Mouse (Mus musculus): ENCODE results near the gene Rpl13. TPM values are rescaled to one million over a fixed set of nuclear protein-coding genes. Genes with fewer than 3 reads are reported as not detected.

Rpl13 gene
- total and polyA plus RNA-seq, 3 experiments: 1,306 to 3,113 TPM; not detected in 1

- Histone ChIP-seq H3K9ac (ENCODE audit: control insufficient read depth, low read depth, low read length, poor library complexity, severe bottlenecking) (peak overlapping the region; percentile 93), H3K4me3 (ENCODE audit: control insufficient read depth in 1 of 2, insufficient read depth in 1 of 2, low read depth in 2 of 2, low read length in 2 of 2) (peak overlapping the region; percentile 58 to 91), H3K27ac (ENCODE audit: control insufficient read depth, low read depth, low read length) (peak overlapping the region; percentile 88), H3K4me1 (ENCODE audit: control insufficient read depth in 1 of 2, insufficient read depth in 2 of 2, low read length in 2 of 2) (peaks cover 0 to 12% of the 10 kb centered on the region in 2 experiments; a peak in 3 of 4 replicates), H3K79me2 (ENCODE audit: control insufficient read depth, insufficient read depth, low read length, poor library complexity) (peaks cover 30% of the 10 kb centered on the region), H3K36me3 (ENCODE audit: control insufficient read depth in 1 of 2, insufficient read depth in 2 of 2, low read length in 2 of 2) (peaks cover 0 to 11% of the 10 kb centered on the region in 2 experiments; a peak in 2 of 4 replicates), H3K27me3 (ENCODE audit: control insufficient read depth in 1 of 2, insufficient read depth in 2 of 2, low read length in 2 of 2) (no peaks in the 10 kb centered on the region), H3K9me3 (replicated peaks; ENCODE audit: insufficient read depth, low read length) (no peaks in the 10 kb centered on the region)
- no peak for DNase-seq (ENCODE audit: low read depth, low spot score)
- no peak for TF ChIP-seq MYB (IDR thresholded peaks at IDR 0.05; ENCODE audit: low read depth, low read length)
- TF ChIP-seq MAFK (IDR thresholded peaks at IDR 0.05; ENCODE audit: borderline replicate concordance, low read depth, low read length): no peak
- TF ChIP-seq E2F4 (IDR thresholded peaks at IDR 0.05; ENCODE audit: borderline replicate concordance, low read depth, low read length): no peak
- no peak for TF ChIP-seq USF1 (IDR thresholded peaks at IDR 0.05; ENCODE audit: low read depth, low read length)
- no peak; a peak in 1 of 4 replicates for TF ChIP-seq POLR2A (IDR thresholded peaks at IDR 0.05; ENCODE audit: control insufficient read depth in 1 of 2, insufficient read depth in 1 of 2, low read depth in 1 of 2, low read length in 2 of 2, poor library complexity in 1 of 2)
- TF ChIP-seq POLR2AphosphoS2 (IDR thresholded peaks at IDR 0.05; ENCODE audit: low read length): no peak
- TF ChIP-seq CHD2 (IDR thresholded peaks at IDR 0.05; ENCODE audit: low read length): no peak
- TF ChIP-seq USF2 (IDR thresholded peaks at IDR 0.05; ENCODE audit: borderline replicate concordance in 1 of 2, insufficient read depth in 1 of 2, low read depth in 1 of 2, low read length in 2 of 2): no peak
- peak; percentile 82 for TF ChIP-seq GATA1 (IDR thresholded peaks at IDR 0.05; ENCODE audit: low read depth, low read length)
- TF ChIP-seq SMC3 (IDR thresholded peaks at IDR 0.05; ENCODE audit: low read depth, low read length): no peak
- TF ChIP-seq EP300 (IDR thresholded peaks at IDR 0.05; ENCODE audit: low read depth in 1 of 2, low read length in 2 of 2): peak; percentile 3 to 32; a peak in 1 of 4 replicates
- TF ChIP-seq BHLHE40 (IDR thresholded peaks at IDR 0.05; ENCODE audit: borderline replicate concordance, low read depth, low read length): no peak
Measured at GRCm38 (mm10) chr8:123064809-123065213, 37.3 kb upstream of the Rpl13 start.

- peak overlapping the region; percentile 91 to 97 for H3K4me3 ChIP-seq (ENCODE audit: control insufficient read depth in 1 of 2, insufficient read depth in 1 of 2, low read depth in 2 of 2, low read length in 2 of 2)
- H3K9ac ChIP-seq (ENCODE audit: control insufficient read depth, low read depth, low read length, poor library complexity, severe bottlenecking): peak overlapping the region; percentile 93
- peak overlapping the region; percentile 88 for H3K27ac ChIP-seq (ENCODE audit: control insufficient read depth, low read depth, low read length)
- peaks cover 0 to 12% of the 10 kb centered on the region in 2 experiments; a peak in 3 of 4 replicates for H3K4me1 ChIP-seq (ENCODE audit: control insufficient read depth in 1 of 2, insufficient read depth in 2 of 2, low read length in 2 of 2)
- H3K79me2 ChIP-seq (ENCODE audit: control insufficient read depth, insufficient read depth, low read length, poor library complexity): peaks cover 30% of the 10 kb centered on the region
- H3K36me3 ChIP-seq (ENCODE audit: control insufficient read depth in 1 of 2, insufficient read depth in 2 of 2, low read length in 2 of 2): peaks cover 0 to 11% of the 10 kb centered on the region in 2 experiments; a peak in 2 of 4 replicates
- DNase-seq (ENCODE audit: low read depth, low spot score): peak; percentile 97
- no peaks in the 10 kb centered on the region for H3K9me3 ChIP-seq (replicated peaks; ENCODE audit: insufficient read depth, low read length)
- H3K27me3 ChIP-seq (ENCODE audit: control insufficient read depth in 1 of 2, insufficient read depth in 2 of 2, low read length in 2 of 2): no peaks in the 10 kb centered on the region
- peak; percentile 87 for TF ChIP-seq HCFC1 (IDR thresholded peaks at IDR 0.05; ENCODE audit: low read depth, low read length)
- TF ChIP-seq SMC3 (IDR thresholded peaks at IDR 0.05; ENCODE audit: low read depth, low read length): peak; percentile 41; the same call in 1 of the 2 replicates
- TF ChIP-seq ETS1 (IDR thresholded peaks at IDR 0.05; ENCODE audit: low read depth, low read length): peak; percentile 23; the same call in 1 of the 2 replicates
- TF ChIP-seq USF2 (IDR thresholded peaks at IDR 0.05; ENCODE audit: borderline replicate concordance in 1 of 2, insufficient read depth in 1 of 2, low read depth in 1 of 2, low read length in 2 of 2): no peak
- TF ChIP-seq MAZ (IDR thresholded peaks at IDR 0.05; ENCODE audit: low read depth, low read length): peak; percentile 32; the same call in 1 of the 2 replicates
- no peak for TF ChIP-seq CHD2 (IDR thresholded peaks at IDR 0.05; ENCODE audit: low read length)
- peak; percentile 62 for TF ChIP-seq ELF1 (IDR thresholded peaks at IDR 0.05; ENCODE audit: low read depth, low read length)
- peak in 2 of 3 experiments; percentile 16 to 35; a peak in 2 of 6 replicates for TF ChIP-seq CTCF (IDR thresholded peaks at IDR 0.05 in 2 of 3, conservative IDR thresholded peaks at IDR 0.05 in 1 of 3; ENCODE audit: control insufficient read depth in 1 of 3, insufficient read depth in 1 of 3, low read depth in 2 of 3, low read length in 3 of 3, poor library complexity in 1 of 3, severe bottlenecking in 1 of 3)
- TF ChIP-seq RCOR1 (IDR thresholded peaks at IDR 0.05; ENCODE audit: low read depth, low read length): no peak
- no peak for TF ChIP-seq E2F4 (IDR thresholded peaks at IDR 0.05; ENCODE audit: borderline replicate concordance, low read depth, low read length)
- TF ChIP-seq POLR2AphosphoS2 (IDR thresholded peaks at IDR 0.05; ENCODE audit: low read length): peak; percentile 90
- no peak for TF ChIP-seq ZNF384 (IDR thresholded peaks at IDR 0.05; ENCODE audit: low read depth, low read length)
- TF ChIP-seq NRF1 (IDR thresholded peaks at IDR 0.05; ENCODE audit: insufficient read depth, low read depth, low read length, poor library complexity, severe bottlenecking): peak; percentile 95
- TF ChIP-seq GATA1 (IDR thresholded peaks at IDR 0.05; ENCODE audit: low read depth, low read length): no peak
- TF ChIP-seq BHLHE40 (IDR thresholded peaks at IDR 0.05; ENCODE audit: borderline replicate concordance, low read depth, low read length): no peak
- TF ChIP-seq POLR2AphosphoS5 (IDR thresholded peaks at IDR 0.05; ENCODE audit: borderline replicate concordance, low read depth, low read length): no peak
- peak; percentile 73 for TF ChIP-seq MAX (IDR thresholded peaks at IDR 0.05; ENCODE audit: low read length)
- TF ChIP-seq CHD1 (IDR thresholded peaks at IDR 0.05; ENCODE audit: low read depth, low read length): peak; percentile 43; the same call in 1 of the 2 replicates
- TF ChIP-seq ZKSCAN1 (IDR thresholded peaks at IDR 0.05; ENCODE audit: low read depth, low read length): no peak
- no peak for TF ChIP-seq MAFK (IDR thresholded peaks at IDR 0.05; ENCODE audit: borderline replicate concordance, low read depth, low read length)
- 0 out of 4 replicates have a peak, but pooled peaks of 1 of the 2 experiments have one; percentile 11 for TF ChIP-seq EP300 (IDR thresholded peaks at IDR 0.05; ENCODE audit: low read depth in 1 of 2, low read length in 2 of 2)
- no peak for TF ChIP-seq MEF2A (IDR thresholded peaks at IDR 0.05; ENCODE audit: extremely low read depth, insufficient replicate concordance, low read depth, low read length, poor library complexity, severe bottlenecking)
- peak; percentile 70; the same call in 1 of the 2 replicates for TF ChIP-seq MYB (IDR thresholded peaks at IDR 0.05; ENCODE audit: low read depth, low read length)
Measured at GRCm38 (mm10) chr8:123065214-123066100, 36.7 kb upstream of the Rpl13 start.

Measured in MEL (cell line).